Mouse (Mus musculus) bone marrow macrophage, adult 2 months (primary cell): ENCODE results near the gene Vsig8.

Experiments
- CTCF ChIP-seq: IDR thresholded peaks from 2 replicates; pipeline ENCODE4 v1.5.1; 2012; ENCODE audit warnings: low read depth, mild to moderate bottlenecking, low read length, moderate library complexity
- POLR2A ChIP-seq: IDR thresholded peaks from 2 replicates; pipeline ENCODE4 v1.6.1; 2012; ENCODE audit warnings: mild to moderate bottlenecking, low read depth, low read length, borderline replicate concordance

DNA sequence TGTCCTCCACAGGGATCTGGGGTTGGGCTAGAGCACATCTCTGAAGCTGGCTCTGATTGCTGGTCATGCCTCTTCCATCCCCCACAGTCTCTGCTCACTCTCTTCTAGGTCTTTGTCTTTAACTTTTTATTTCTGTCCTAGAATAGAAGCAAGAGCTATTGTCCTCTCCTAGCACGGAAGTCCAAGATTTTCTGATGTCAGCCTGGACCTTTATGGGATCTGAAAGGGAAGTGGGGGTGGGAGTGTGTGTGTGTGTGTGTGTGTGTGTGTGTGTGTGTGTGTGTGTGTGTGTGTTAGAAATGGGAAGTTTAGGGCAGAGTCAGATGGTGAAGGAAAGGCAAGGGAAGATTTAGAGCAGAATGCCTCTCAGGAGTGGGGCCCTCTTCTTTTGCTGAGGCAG lies 3.1 kb upstream of the Vsig8 start:
- TF ChIP-seq CTCF: no peak
- no peak for TF ChIP-seq POLR2A
